Mouse (Mus musculus) C2C12 (cell line): ENCODE data around the gene Spred2. TPM values are rescaled to one million over a fixed set of nuclear protein-coding genes. Genes with fewer than 3 reads are reported as not detected.

Source experiments
- H3K27me3 ChIP-seq: one replicate; pipeline ENCODE4 v1.6.1; 2011; ENCODE audit not compliant: control insufficient read depth, insufficient read depth, insufficient read length
- H3K36me3 ChIP-seq: one replicate; pipeline ENCODE4 v1.6.1; 2011; ENCODE audit not compliant: control insufficient read depth, insufficient read depth
- H3K4me3 ChIP-seq: one replicate; pipeline ENCODE4 v1.5.1; 2011; ENCODE audit warnings: mild to moderate bottlenecking, control low read depth; ENCODE audit not compliant: poor library complexity, insufficient read depth, severe bottlenecking
- H3K79me2 ChIP-seq: one replicate; pipeline ENCODE4 v1.6.1; 2011; ENCODE audit not compliant: control insufficient read depth, insufficient read depth
- H3K79me3 ChIP-seq: one replicate; pipeline ENCODE4 v1.6.1; 2011; ENCODE audit warnings: low read depth, control low read depth
- H3ac ChIP-seq: one replicate; pipeline ENCODE3; 2011; ENCODE audit warnings: low read depth; ENCODE audit not compliant: control insufficient read depth, insufficient read length
- CEBPB ChIP-seq: IDR thresholded peaks from one replicate; pipeline ENCODE4 v1.6.1; 2011; ENCODE audit warnings: low read depth, mild to moderate bottlenecking, control low read depth, moderate library complexity
- CTCF ChIP-seq: IDR thresholded peaks from one replicate; pipeline ENCODE4 v1.5.1; 2011; ENCODE audit not compliant: control insufficient read depth, insufficient read depth, insufficient read length
- FOSL1 ChIP-seq: IDR thresholded peaks from one replicate; pipeline ENCODE4 v1.8.0; 2011; ENCODE audit warnings: mild to moderate bottlenecking, low read length; ENCODE audit not compliant: poor library complexity, insufficient read depth, severe bottlenecking
- MAX ChIP-seq: IDR thresholded peaks from one replicate; pipeline ENCODE4 v1.6.1; 2011; ENCODE audit warnings: mild to moderate bottlenecking, control low read depth
- MYOD1 ChIP-seq: IDR thresholded peaks from one replicate; pipeline ENCODE4 v1.6.1; 2011; ENCODE audit warnings: low read depth; ENCODE audit not compliant: control insufficient read depth, insufficient read length
- MYOG ChIP-seq: IDR thresholded peaks from one replicate; pipeline ENCODE4 v1.6.1; 2011; ENCODE audit not compliant: control insufficient read depth, insufficient read length; ENCODE audit errors: extremely low read depth
- USF1 ChIP-seq: IDR thresholded peaks from one replicate; pipeline ENCODE4 v1.6.1; 2011; ENCODE audit warnings: low read depth, mild to moderate bottlenecking, control low read depth, moderate library complexity
- polyA plus RNA-seq: library from polyadenylated mRNA; unstranded; fragments of >200 nt; fragmentation: generic; extraction: Trizol; gene quantifications from one replicate; pipeline ENCODE4 v1.2.1, GENCODE M21; 2012; ENCODE audit warnings: missing spikeins

Gene Spred2
- polyA plus RNA-seq, 1 experiment, result 22.0 TPM

- TF ChIP-seq MYOD1, result no peak
- TF ChIP-seq CEBPB, result no peak
- no peak for TF ChIP-seq MAX
- no peak for TF ChIP-seq MYOG
- TF ChIP-seq FOSL1, result no peak
- no peak for TF ChIP-seq CTCF
- TF ChIP-seq USF1, result no peak
- Histone ChIP-seq H3ac (no peak overlapping the region), H3K79me3 (no peaks in the 10 kb centered on the region), H3K36me3 (no peaks in the 10 kb centered on the region), H3K27me3 (no peaks in the 10 kb centered on the region), H3K4me3 (no peak overlapping the region), H3K79me2 (no peaks in the 10 kb centered on the region)
Measured at GRCm38 (mm10) chr11:19912661-19913060, 11.5 kb upstream of the Spred2 start.

DNA sequence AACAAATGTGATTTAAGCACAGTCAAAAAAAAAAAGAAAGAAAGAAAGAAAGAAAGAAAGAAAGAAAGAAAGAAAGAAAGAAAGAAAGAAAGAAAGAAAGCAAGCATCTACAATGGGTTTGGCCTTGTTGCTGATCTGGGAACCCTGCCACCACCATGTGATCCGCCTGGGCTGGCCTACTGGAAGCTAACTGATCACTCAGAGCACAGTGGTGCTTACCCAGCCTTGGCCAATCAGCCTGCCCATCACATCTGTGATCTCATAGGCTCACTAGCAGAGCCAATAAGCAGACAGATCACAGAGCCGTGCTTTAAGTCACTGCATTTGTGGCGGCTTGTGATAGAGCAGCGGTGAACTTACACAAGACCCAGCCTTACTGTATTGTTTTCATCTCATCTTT lies 10.4 kb upstream of the Spred2 start:
- TF ChIP-seq CEBPB (no peak), MYOG (no peak), MAX (no peak), USF1 (no peak)
- no peak overlapping the region for H3ac ChIP-seq
- H3K79me2 ChIP-seq, result no peaks in the 10 kb centered on the region
- H3K36me3 ChIP-seq, result no peaks in the 10 kb centered on the region
- no peaks in the 10 kb centered on the region for H3K79me3 ChIP-seq
- no peak overlapping the region for H3K4me3 ChIP-seq
- H3K27me3 ChIP-seq, result no peaks in the 10 kb centered on the region

DNA sequence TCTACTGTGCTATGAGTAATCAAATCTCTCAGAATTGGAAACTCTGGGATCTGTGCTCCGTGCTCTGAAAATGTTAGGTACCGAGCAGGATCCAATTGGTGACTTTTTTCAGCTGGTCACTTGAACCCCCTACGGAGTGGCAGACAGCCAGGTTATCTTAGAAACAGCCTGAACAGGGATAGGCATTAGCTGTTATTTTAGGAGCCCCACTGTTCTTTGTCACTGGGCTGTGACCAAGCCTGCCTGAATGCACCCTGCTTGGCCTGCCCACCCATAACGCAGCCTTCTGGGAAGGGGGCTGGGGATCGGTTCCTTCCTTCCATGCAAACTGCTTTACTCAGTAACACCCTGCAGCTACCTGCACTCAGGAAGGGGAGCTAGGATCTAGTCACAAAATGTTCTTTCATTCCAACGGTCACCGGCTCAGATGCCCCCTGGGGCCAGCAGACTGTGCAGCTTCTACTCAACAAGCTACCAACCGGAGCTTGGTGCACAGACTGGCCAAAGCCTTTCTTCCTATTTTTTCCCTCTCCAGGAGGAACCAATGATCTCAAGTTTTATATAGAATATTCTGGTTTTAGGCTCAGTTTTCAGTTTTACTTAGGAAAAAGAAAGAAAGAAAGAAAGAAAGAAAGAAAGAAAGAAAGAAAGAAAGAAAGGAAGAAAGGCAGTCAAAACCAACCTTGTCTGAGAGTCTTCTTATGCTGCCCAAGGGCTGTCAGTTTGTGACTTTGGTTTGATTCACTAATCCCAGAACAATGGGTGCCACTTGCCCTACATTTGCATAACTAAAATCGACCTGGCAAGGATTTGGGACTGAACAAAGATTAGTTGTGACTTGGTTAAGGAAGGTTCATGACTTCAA lies 6.6 kb upstream of the Spred2 start:
- H3K27me3 ChIP-seq, result no peaks in the 10 kb centered on the region
- no peaks in the 10 kb centered on the region for H3K79me2 ChIP-seq
- no peak overlapping the region for H3ac ChIP-seq
- no peak overlapping the region for H3K4me3 ChIP-seq
- H3K79me3 ChIP-seq, result no peaks in the 10 kb centered on the region
- TF ChIP-seq MAX, result no peak
- TF ChIP-seq MYOG, result no peak
- TF ChIP-seq CEBPB, result no peak
- no peak for TF ChIP-seq CTCF
- no peak for TF ChIP-seq MYOD1
- H3K36me3 ChIP-seq, result no peaks in the 10 kb centered on the region

DNA sequence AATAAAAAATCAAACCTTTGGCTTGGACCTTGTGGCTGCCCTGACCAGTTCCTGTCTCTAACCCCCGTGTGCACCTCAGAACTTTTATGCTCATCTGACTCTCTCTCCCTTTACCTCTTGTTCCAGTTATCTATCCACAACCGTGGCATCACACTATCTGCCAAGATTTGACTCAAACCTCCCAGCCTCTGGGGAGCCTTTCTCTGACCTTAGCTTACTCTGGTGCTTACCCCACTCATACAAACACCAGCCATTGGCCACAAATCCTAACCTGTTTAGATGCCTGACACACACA lies 6.0 kb upstream of the Spred2 start:
- Histone ChIP-seq H3K4me3 (no peak overlapping the region), H3K36me3 (no peaks in the 10 kb centered on the region), H3K27me3 (no peaks in the 10 kb centered on the region), H3K79me2 (no peaks in the 10 kb centered on the region), H3K79me3 (no peaks in the 10 kb centered on the region), H3ac (no peak overlapping the region)
- no peak for TF ChIP-seq MYOD1
- TF ChIP-seq CTCF, result no peak
- no peak for TF ChIP-seq FOSL1

DNA sequence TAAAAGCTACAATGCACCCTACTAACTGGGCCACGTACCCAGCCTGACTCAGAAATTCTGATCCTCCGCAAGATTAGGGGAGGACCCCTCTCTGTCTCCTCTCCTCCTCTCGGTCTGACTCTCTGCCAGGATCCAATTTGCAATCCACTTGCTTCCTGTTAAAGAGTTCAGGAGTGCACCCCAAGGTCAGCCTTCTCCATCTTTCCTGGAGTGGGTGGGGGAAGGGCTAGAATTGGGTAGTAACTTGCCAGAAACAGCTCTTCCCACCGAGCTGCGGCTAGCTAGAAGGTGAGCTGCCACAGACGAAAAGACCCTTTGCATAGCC lies 4.8 kb upstream of the Spred2 start:
- peak overlapping the region; percentile 50 for H3K4me3 ChIP-seq
- peaks cover 1% of the 10 kb centered on the region for H3K79me2 ChIP-seq
- H3K27me3 ChIP-seq, result no peaks in the 10 kb centered on the region
- no peaks in the 10 kb centered on the region for H3K36me3 ChIP-seq
- no peak for TF ChIP-seq CEBPB
- no peak for TF ChIP-seq MAX
- TF ChIP-seq MYOD1, result no peak
- TF ChIP-seq USF1, result no peak
- no peak for TF ChIP-seq MYOG
- TF ChIP-seq CTCF, result no peak
- TF ChIP-seq FOSL1, result no peak
- no peaks in the 10 kb centered on the region for H3K79me3 ChIP-seq
- H3ac ChIP-seq, result peak overlapping the region; percentile 55

DNA sequence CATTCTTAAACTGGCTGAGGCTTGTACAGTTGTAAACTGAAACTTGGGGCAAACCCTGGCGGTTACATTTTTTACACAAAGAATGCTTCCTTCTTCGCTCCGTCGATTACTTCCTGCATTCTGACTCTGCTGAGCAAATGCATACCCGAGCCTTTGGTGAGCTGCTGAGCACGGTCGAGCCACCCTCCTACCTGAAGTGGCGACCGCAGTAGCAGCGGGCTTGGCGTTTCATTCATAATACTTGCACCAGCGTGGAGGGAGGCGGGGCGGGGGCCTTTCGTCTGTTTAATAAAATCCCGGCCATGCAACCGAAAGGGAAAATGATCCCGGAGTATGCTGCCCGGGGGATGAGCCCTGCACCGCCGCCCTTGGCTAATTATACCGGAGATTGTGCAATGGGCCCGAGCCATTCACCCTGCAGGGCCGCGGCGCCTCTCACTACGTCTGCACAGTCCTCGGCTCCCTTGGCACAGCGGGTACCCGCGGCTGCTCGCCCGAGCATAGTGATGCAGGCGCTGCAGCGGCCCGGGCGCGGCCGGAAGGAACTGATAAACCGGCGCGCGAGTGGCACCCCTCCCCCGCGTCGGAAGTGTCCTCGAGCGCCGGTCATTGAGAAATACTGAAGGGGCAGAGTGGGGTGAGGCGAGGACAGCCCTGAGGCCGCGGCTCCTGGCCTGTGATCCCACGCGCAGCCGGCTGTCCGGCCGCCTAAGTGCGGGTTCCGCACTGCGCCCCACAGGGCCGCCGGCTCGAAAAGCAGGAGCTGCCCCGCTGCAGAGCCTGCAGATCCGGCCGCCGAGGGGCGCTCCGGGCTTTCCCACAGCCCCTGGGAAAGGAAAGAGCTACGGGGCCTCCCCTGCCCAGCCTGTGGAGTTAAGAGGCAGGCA lies 4.1 kb upstream of the Spred2 start:
- peak overlapping the region; percentile 50 for H3K4me3 ChIP-seq
- H3K79me3 ChIP-seq, result peaks cover 2% of the 10 kb centered on the region
- peak overlapping the region; percentile 61 for H3ac ChIP-seq
- peak; percentile 92 for TF ChIP-seq CEBPB
- no peak for TF ChIP-seq MYOG
- peak; percentile 81 for TF ChIP-seq CTCF
- H3K36me3 ChIP-seq, result no peaks in the 10 kb centered on the region
- no peaks in the 10 kb centered on the region for H3K27me3 ChIP-seq
- H3K79me2 ChIP-seq, result peaks cover 7% of the 10 kb centered on the region
